Mouse (Mus musculus): ENCODE data around the gene Gm10799. TPM values are rescaled to one million over a fixed set of nuclear protein-coding genes. Genes with fewer than 3 reads are reported as not detected.
"Not testable (repeated sequence)": the region's sequence is repeated elsewhere in the genome, so short reads cannot be mapped to it uniquely, and the experiment has no call there.

Gene Gm10799
- polyA plus RNA-seq, 1 experiment: not detected

DNA sequence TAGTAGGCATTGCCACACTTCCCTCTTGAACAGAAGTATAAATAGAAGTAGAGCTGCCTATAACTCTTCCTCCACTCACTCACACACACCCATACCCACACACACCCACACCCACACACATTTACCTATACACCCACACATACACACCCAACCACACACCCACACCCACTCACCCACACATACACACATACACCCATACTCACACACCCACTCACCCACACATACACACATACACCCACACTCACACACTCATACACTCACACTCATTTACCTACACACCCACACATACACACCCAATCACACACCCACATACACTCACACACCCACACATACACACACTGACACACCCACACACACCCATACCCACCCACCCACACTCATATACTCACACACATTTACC, 14.1 kb upstream of the Gm10799 start:
- Histone ChIP-seq H3ac (ENCODE audit: control insufficient read depth, insufficient read length) (no peak overlapping the region), H3K36me3 (ENCODE audit: control insufficient read depth, insufficient read depth) (no peaks in the 10 kb centered on the region), H3K4me3 (no peak overlapping the region), H3K4me2 (ENCODE audit: low read depth) (no peak overlapping the region), H3K27me3 (ENCODE audit: control insufficient read depth, insufficient read depth, insufficient read length) (no peaks in the 10 kb centered on the region), H3K79me2 (ENCODE audit: control insufficient read depth, insufficient read depth) (no peaks in the 10 kb centered on the region)
- TF ChIP-seq REST (IDR thresholded peaks at IDR 0.05; ENCODE audit: insufficient read depth, insufficient read length) (no peak), E2F4 (IDR thresholded peaks at IDR 0.05; ENCODE audit: insufficient read depth) (no peak), MYOG (IDR thresholded peaks at IDR 0.05; ENCODE audit: control insufficient read depth in 1 of 3, insufficient read depth in 1 of 3, insufficient read length in 2 of 3, low read depth in 2 of 3) (no peak), MYOD1 (IDR thresholded peaks at IDR 0.05; ENCODE audit: control insufficient read depth in 1 of 3, insufficient read length in 2 of 3, low read depth in 2 of 3) (no peak), POLR2A (IDR thresholded peaks at IDR 0.05; ENCODE audit: insufficient read length, low read depth) (no peak), TCF3 (IDR thresholded peaks at IDR 0.05; ENCODE audit: insufficient read length, low read depth) (no peak), MAX (IDR thresholded peaks at IDR 0.05; ENCODE audit: low read depth) (no peak), USF1 (IDR thresholded peaks at IDR 0.05; ENCODE audit: low read depth) (no peak), SRF (IDR thresholded peaks at IDR 0.05; ENCODE audit: control insufficient read depth, insufficient read length, low read depth) (no peak)

GRCm38 (mm10) chr2:104081436-104082050, 13.2 kb upstream of the Gm10799 start:
- not testable (repeated sequence) for H3K79me2 ChIP-seq (ENCODE audit: control insufficient read depth, insufficient read depth); H3K36me3 ChIP-seq (ENCODE audit: control insufficient read depth, insufficient read depth); H3K4me3 ChIP-seq; H3K27me3 ChIP-seq (ENCODE audit: control insufficient read depth, insufficient read depth, insufficient read length); H3K4me2 ChIP-seq (ENCODE audit: low read depth); H3ac ChIP-seq (ENCODE audit: control insufficient read depth, insufficient read length)

GRCm38 (mm10) chr2:104078285-104078684, 9.9 kb upstream of the Gm10799 start:
- not testable (repeated sequence) for H3K4me3 ChIP-seq; H3K36me3 ChIP-seq (ENCODE audit: control insufficient read depth, insufficient read depth); H3K27me3 ChIP-seq (ENCODE audit: control insufficient read depth, insufficient read depth, insufficient read length); H3ac ChIP-seq (ENCODE audit: control insufficient read depth, insufficient read length); H3K4me2 ChIP-seq (ENCODE audit: low read depth); H3K79me2 ChIP-seq (ENCODE audit: control insufficient read depth, insufficient read depth)

GRCm38 (mm10) chr2:104069704-104070185, 1.4 kb upstream of the Gm10799 start, which contains the start of gene Cd59b:
Cd59b (plus strand) TSS chr2:104069849.
- Histone ChIP-seq H3K4me3 (no peak within 1 kb of the TSS), H3ac (ENCODE audit: control insufficient read depth, insufficient read length) (no peak within 1 kb of the TSS), H3K79me2 (ENCODE audit: control insufficient read depth, insufficient read depth) (no peaks in the 10 kb centered on the region), H3K27me3 (ENCODE audit: control insufficient read depth, insufficient read depth, insufficient read length) (peaks cover 3% of the 10 kb centered on the region), H3K4me2 (ENCODE audit: low read depth) (no peak within 1 kb of the TSS), H3K36me3 (ENCODE audit: control insufficient read depth, insufficient read depth) (no peaks in the 10 kb centered on the region)
- TF ChIP-seq TCF3 (IDR thresholded peaks at IDR 0.05; ENCODE audit: insufficient read length, low read depth): no peak
- no peak for TF ChIP-seq REST (IDR thresholded peaks at IDR 0.05; ENCODE audit: insufficient read depth, insufficient read length)
- TF ChIP-seq CEBPB (IDR thresholded peaks at IDR 0.05; ENCODE audit: insufficient read depth, poor library complexity, severe bottlenecking): no peak
- no peak for TF ChIP-seq POLR2AphosphoS2 (IDR thresholded peaks at IDR 0.05; ENCODE audit: insufficient read length, low read depth)
- no peak for TF ChIP-seq USF1 (IDR thresholded peaks at IDR 0.05; ENCODE audit: low read depth)
- no peak for TF ChIP-seq SRF (IDR thresholded peaks at IDR 0.05; ENCODE audit: control insufficient read depth, insufficient read length, low read depth)
- TF ChIP-seq MAX (IDR thresholded peaks at IDR 0.05; ENCODE audit: low read depth): no peak
- TF ChIP-seq MYOD1 (IDR thresholded peaks at IDR 0.05; ENCODE audit: control insufficient read depth in 1 of 3, insufficient read length in 2 of 3, low read depth in 2 of 3): no peak
- TF ChIP-seq TCF12 (IDR thresholded peaks at IDR 0.05; ENCODE audit: insufficient read depth, poor library complexity, severe bottlenecking): no peak
- TF ChIP-seq E2F4 (IDR thresholded peaks at IDR 0.05; ENCODE audit: insufficient read depth): no peak
- TF ChIP-seq POLR2A (IDR thresholded peaks at IDR 0.05; ENCODE audit: insufficient read length, low read depth): no peak
- TF ChIP-seq MYOG (IDR thresholded peaks at IDR 0.05; ENCODE audit: control insufficient read depth in 1 of 3, insufficient read depth in 1 of 3, insufficient read length in 2 of 3, low read depth in 2 of 3): no peak

DNA sequence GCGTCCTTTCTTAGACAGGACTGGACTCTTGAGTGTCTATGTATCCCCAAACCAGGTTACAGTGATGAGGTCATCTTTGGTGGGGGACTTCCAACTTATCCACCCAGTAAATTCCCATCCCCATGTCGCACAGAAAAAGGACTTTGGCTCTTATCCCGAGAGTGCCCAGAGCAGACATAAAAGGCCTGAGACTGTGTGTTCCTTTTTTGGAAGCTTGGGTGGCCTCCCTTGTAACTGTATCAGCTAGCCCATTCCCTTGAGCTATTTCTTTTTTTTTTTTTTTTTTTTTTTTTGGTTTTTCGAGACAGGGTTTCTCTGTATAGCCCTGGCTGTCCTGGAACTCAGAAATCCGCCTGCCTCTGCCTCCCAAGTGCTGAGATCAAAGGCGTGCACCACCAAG, 2.8 kb downstream of the Gm10799 start, which contains the start of gene Gm10912:
Gm10912 (plus strand) TSS at position 301 of the 400 bp plus-strand sequence.
- H3ac ChIP-seq (ENCODE audit: control insufficient read depth, insufficient read length); H3K36me3 ChIP-seq (ENCODE audit: control insufficient read depth, insufficient read depth); H3K4me3 ChIP-seq; H3K79me2 ChIP-seq (ENCODE audit: control insufficient read depth, insufficient read depth); H3K4me2 ChIP-seq (ENCODE audit: low read depth); H3K27me3 ChIP-seq (ENCODE audit: control insufficient read depth, insufficient read depth, insufficient read length): not testable (repeated sequence)

DNA sequence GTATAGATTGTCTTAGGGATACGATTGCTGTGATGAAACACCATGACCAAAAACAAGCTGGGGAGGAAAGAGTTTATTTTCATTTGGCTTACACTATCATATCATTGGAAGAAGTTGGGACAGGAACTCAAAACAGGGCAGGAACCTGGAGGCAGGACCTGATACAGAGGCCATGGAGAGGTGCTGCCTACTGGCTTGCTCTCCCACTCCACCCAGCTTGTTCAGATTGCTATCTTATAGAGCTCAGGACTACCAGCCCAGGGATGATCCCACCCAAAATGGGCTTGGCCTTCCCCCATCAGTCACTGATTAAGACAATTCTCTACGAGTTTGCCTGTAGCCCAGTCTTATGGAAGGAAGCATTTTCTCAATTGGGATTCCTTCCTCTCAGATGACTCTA, 4.2 kb downstream of the Gm10799 start:
- Histone ChIP-seq H3K27me3 (ENCODE audit: control insufficient read depth, insufficient read depth, insufficient read length) (no peaks in the 10 kb centered on the region), H3K4me3 (no peak overlapping the region), H3K36me3 (ENCODE audit: control insufficient read depth, insufficient read depth) (no peaks in the 10 kb centered on the region), H3K4me2 (ENCODE audit: low read depth) (no peak overlapping the region), H3K79me2 (ENCODE audit: control insufficient read depth, insufficient read depth) (no peaks in the 10 kb centered on the region), H3ac (ENCODE audit: control insufficient read depth, insufficient read length) (no peak overlapping the region)
- TF ChIP-seq REST (IDR thresholded peaks at IDR 0.05; ENCODE audit: insufficient read depth, insufficient read length) (no peak), SRF (IDR thresholded peaks at IDR 0.05; ENCODE audit: control insufficient read depth, insufficient read length, low read depth) (no peak), POLR2A (IDR thresholded peaks at IDR 0.05; ENCODE audit: insufficient read length, low read depth) (no peak), TCF12 (IDR thresholded peaks at IDR 0.05; ENCODE audit: insufficient read depth, poor library complexity, severe bottlenecking) (no peak), CEBPB (IDR thresholded peaks at IDR 0.05; ENCODE audit: insufficient read depth, poor library complexity, severe bottlenecking) (no peak), MYOD1 (IDR thresholded peaks at IDR 0.05; ENCODE audit: control insufficient read depth in 1 of 3, insufficient read length in 2 of 3, low read depth in 2 of 3) (no peak), USF1 (IDR thresholded peaks at IDR 0.05; ENCODE audit: low read depth) (no peak), MYOG (IDR thresholded peaks at IDR 0.05; ENCODE audit: control insufficient read depth in 1 of 3, insufficient read depth in 1 of 3, insufficient read length in 2 of 3, low read depth in 2 of 3) (no peak), POLR2AphosphoS2 (IDR thresholded peaks at IDR 0.05; ENCODE audit: insufficient read length, low read depth) (no peak)
